ENCODE assay signal across 8 mouse cellular contexts in the genomic region with DNA sequence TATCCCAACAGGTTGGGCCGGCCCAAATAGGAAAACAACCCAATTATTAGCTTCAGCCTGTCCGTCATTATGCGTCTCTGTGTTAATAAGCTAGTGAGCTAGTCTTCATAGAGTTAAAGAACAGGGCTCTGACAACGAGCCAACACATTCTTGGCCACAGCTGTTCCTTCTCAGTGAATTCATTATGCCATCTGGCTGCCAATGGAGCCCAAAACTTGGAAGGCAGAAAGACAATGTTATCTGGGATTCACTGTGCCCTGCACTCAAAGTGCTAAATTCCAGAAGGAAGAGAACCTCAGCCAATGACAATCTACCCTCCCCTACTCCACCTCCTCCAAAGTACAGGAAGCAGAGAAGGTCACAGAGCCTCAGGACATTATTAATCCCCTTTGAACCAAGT. TPM values are rescaled to one million over a fixed set of nuclear protein-coding genes. Genes with fewer than 3 reads are reported as not detected.
A peak's percentile ranks its signal among the peaks of the same experiment; 100 is the strongest.
DNase-seq lines count a peak whose midpoint lies in the region; ATAC-seq lines count a peak whose summit lies in the region.

No protein-coding gene starts in this region.

- ATAC-seq in forebrain, embryonic 11.5 days (replicated peaks; ENCODE audit: low FRiP score) = 0 out of 2 replicates have a peak, but pooled peaks have one; percentile 39
- ATAC-seq in heart, embryonic 16.5 days (replicated peaks; ENCODE audit: extremely low read depth, insufficient read depth, low FRiP score) = peak; percentile 75
- no peak for ATAC-seq in midbrain, embryonic 13.5 days

- 69% methylated on average over 4 of the region's 4 CpGs for WGBS in forebrain, embryonic 11.5 days
- WGBS in heart, embryonic 16.5 days = 46% methylated on average over 4 of the region's 4 CpGs
- 62% methylated on average over 4 of the region's 4 CpGs for WGBS in midbrain, embryonic 13.5 days

- no peak overlapping the region for H3K9ac ChIP-seq in forebrain, embryonic 11.5 days (ENCODE audit: low read length)
- H3K9ac ChIP-seq in heart, embryonic 16.5 days (ENCODE audit: low read length) = no peak overlapping the region
- H3K9ac ChIP-seq in midbrain, embryonic 13.5 days (replicated peaks) = no peak overlapping the region

- peak; percentile 86 for DNase-seq in kidney, adult 11 months
- DNase-seq in kidney, postnatal 4 days = no peak
- DNase-seq in forebrain, embryonic 11.5 days (ENCODE audit: low spot score) = no peak
- peak; percentile 37 to 87 for DNase-seq in left cerebral cortex, adult 9 months (ENCODE audit: low spot score in 2 of 2)
- DNase-seq in natural killer cell, adult 2 months (ENCODE audit: low spot score in 2 of 2) = no peak
- DNase-seq in ovary, postnatal 36 days (ENCODE audit: low spot score) = no peak

- no peaks in the 10 kb centered on the region for H3K9me3 ChIP-seq in forebrain, embryonic 11.5 days (ENCODE audit: control insufficient read depth, low read length)
- peaks cover 3% of the 10 kb centered on the region; the same call in 1 of the 2 replicates for H3K9me3 ChIP-seq in heart, embryonic 16.5 days (replicated peaks; ENCODE audit: control insufficient read depth, low read length)
- H3K9me3 ChIP-seq in midbrain, embryonic 13.5 days = no peaks in the 10 kb centered on the region

- no peaks in the 10 kb centered on the region for H3K4me1 ChIP-seq in forebrain, embryonic 11.5 days (replicated peaks; ENCODE audit: control insufficient read depth, insufficient read depth, low read length)
- H3K4me1 ChIP-seq in heart, embryonic 16.5 days (ENCODE audit: control insufficient read depth, insufficient read depth, low read length) = peaks cover 14% of the 10 kb centered on the region
- no peaks in the 10 kb centered on the region for H3K4me1 ChIP-seq in midbrain, embryonic 13.5 days (replicated peaks)

- no peak overlapping the region for H3K4me2 ChIP-seq in forebrain, embryonic 11.5 days (ENCODE audit: low read depth, low read length, severe bottlenecking)
- H3K4me2 ChIP-seq in heart, embryonic 16.5 days (ENCODE audit: low read depth, low read length) = no peak overlapping the region
- H3K4me2 ChIP-seq in midbrain, embryonic 13.5 days (replicated peaks) = no peak overlapping the region

- H3K36me3 ChIP-seq in forebrain, embryonic 11.5 days (ENCODE audit: control insufficient read depth, insufficient read depth, low read length) = no peaks in the 10 kb centered on the region
- no peaks in the 10 kb centered on the region for H3K36me3 ChIP-seq in heart, embryonic 16.5 days (ENCODE audit: control insufficient read depth, insufficient read depth)
- H3K36me3 ChIP-seq in midbrain, embryonic 13.5 days = no peaks in the 10 kb centered on the region

- H3K4me3 ChIP-seq in forebrain, embryonic 11.5 days (ENCODE audit: low read depth, low read length) = no peak overlapping the region
- no peak overlapping the region for H3K4me3 ChIP-seq in heart, embryonic 16.5 days (ENCODE audit: low read length)
- no peak overlapping the region for H3K4me3 ChIP-seq in midbrain, embryonic 13.5 days (replicated peaks)

- no peaks in the 10 kb centered on the region for H3K27me3 ChIP-seq in forebrain, embryonic 11.5 days (ENCODE audit: control insufficient read depth, insufficient read depth, low read length)
- no peaks in the 10 kb centered on the region for H3K27me3 ChIP-seq in heart, embryonic 16.5 days (ENCODE audit: control insufficient read depth, insufficient read depth, low read length)
- 0 out of 2 replicates have a peak, but pooled peaks cover 5% of the 10 kb centered on the region for H3K27me3 ChIP-seq in midbrain, embryonic 13.5 days

- no peak overlapping the region for H3K27ac ChIP-seq in forebrain, embryonic 11.5 days (ENCODE audit: low read depth, low read length)
- H3K27ac ChIP-seq in heart, embryonic 16.5 days (ENCODE audit: low read length) = peak overlapping the region; percentile 47
- no peak overlapping the region for H3K27ac ChIP-seq in midbrain, embryonic 13.5 days

RNA-seq across cellular contexts. Expression of gene Pm20d1, which starts 26.5 kb away (rescaled TPM):
- polyA plus RNA-seq in forebrain, embryonic 11.5 days (2014; fragmentation: Nextera tagmentation; extraction: Ambion mirVana) = 0.86 and 1.2 TPM in 2 replicates
- polyA plus RNA-seq in heart, embryonic 16.5 days (2015; fragmentation: Nextera tagmentation; extraction: Ambion mirVana) = 2.0 and 2.6 TPM in 2 replicates
- polyA plus RNA-seq in midbrain, embryonic 13.5 days (2015; fragmentation: Nextera tagmentation; extraction: Ambion mirVana) = 0.10 and 0.74 TPM in 2 replicates

RNA-seq across cellular contexts. Expression of gene Slc26a9, which starts 26.8 kb away (rescaled TPM):
- not detected in 2 replicates for polyA plus RNA-seq in forebrain, embryonic 11.5 days (2014; fragmentation: Nextera tagmentation; extraction: Ambion mirVana)
- polyA plus RNA-seq in heart, embryonic 16.5 days (2015; fragmentation: Nextera tagmentation; extraction: Ambion mirVana) = 0.07 and 0.80 TPM in 2 replicates
- 0.03 TPM in 1 of 2 replicates, not detected in the other for polyA plus RNA-seq in midbrain, embryonic 13.5 days (2015; fragmentation: Nextera tagmentation; extraction: Ambion mirVana)

RNA-seq across cellular contexts. Expression of gene Slc41a1, which starts 56.6 kb away (rescaled TPM):
- polyA plus RNA-seq in forebrain, embryonic 11.5 days (2014; fragmentation: Nextera tagmentation; extraction: Ambion mirVana) = 12.5 and 13.0 TPM in 2 replicates
- 10.3 and 11.7 TPM in 2 replicates for polyA plus RNA-seq in heart, embryonic 16.5 days (2015; fragmentation: Nextera tagmentation; extraction: Ambion mirVana)
- 14.1 and 14.4 TPM in 2 replicates for polyA plus RNA-seq in midbrain, embryonic 13.5 days (2015; fragmentation: Nextera tagmentation; extraction: Ambion mirVana)

Comparison
In these comparisons a context has a peak if more than half of its experiments do, and no peak if none do; other contexts are left out.
1. DNase-seq: peak in kidney, adult 11 months (single experiment) and left cerebral cortex, adult 9 months (2 of 2); none in kidney, postnatal 4 days (0 of 2), forebrain, embryonic 11.5 days (single experiment), natural killer cell, adult 2 months (0 of 2) and ovary, postnatal 36 days (single experiment).